Mouse (Mus musculus): Measurements from ENCODE around the gene Bcas3. TPM values are rescaled to one million over a fixed set of nuclear protein-coding genes. Genes with fewer than 3 reads are reported as not detected.
"Not testable (repeated sequence)": the region's sequence is repeated elsewhere in the genome, so short reads cannot be mapped to it uniquely, and the experiment has no call there.

Bcas3 gene
- total and polyA plus RNA-seq, 3 experiments: 20.1 to 61.0 (median 41.3) TPM

- Histone ChIP-seq H3K27me3 (ENCODE audit: insufficient read depth, low read length) (no peaks in the 10 kb centered on the region; the same call in 1 of the 2 replicates), H3K4me3 (ENCODE audit: low read depth, low read length) (no peak overlapping the region), H3K4me1 (ENCODE audit: insufficient read depth, low read depth, low read length) (no peaks in the 10 kb centered on the region), H3K9me3 (replicated peaks) (no peaks in the 10 kb centered on the region), H3K36me3 (replicated peaks) (no peaks in the 10 kb centered on the region)
- TF ChIP-seq GATA2 (IDR thresholded peaks at IDR 0.05; ENCODE audit: borderline replicate concordance, low read depth, low read length) (no peak), TAL1 (conservative IDR thresholded peaks at IDR 0.05; ENCODE audit: low read depth, low read length) (no peak)
- ATAC-seq (ENCODE audit: extremely low read depth, insufficient number of reproducible peaks, low FRiP score, poor library complexity, severe bottlenecking) (no peak), DNase-seq (ENCODE audit: low spot score) (no peak)
Observed at GRCm38 (mm10) chr11:85499561-85499960, 146.6 kb downstream of the Bcas3 start.

- Histone ChIP-seq H3K4me3 (ENCODE audit: low read depth, low read length) (no peak overlapping the region), H3K36me3 (replicated peaks) (no peaks in the 10 kb centered on the region), H3K27me3 (ENCODE audit: insufficient read depth, low read length) (peaks cover 3% of the 10 kb centered on the region), H3K9me3 (replicated peaks) (no peaks in the 10 kb centered on the region), H3K4me1 (ENCODE audit: insufficient read depth, low read depth, low read length) (no peaks in the 10 kb centered on the region)
- ATAC-seq (ENCODE audit: extremely low read depth, insufficient number of reproducible peaks, low FRiP score, poor library complexity, severe bottlenecking) (no peak), DNase-seq (ENCODE audit: low spot score) (no peak)
- TF ChIP-seq TAL1 (conservative IDR thresholded peaks at IDR 0.05; ENCODE audit: low read depth, low read length) (no peak), GATA2 (IDR thresholded peaks at IDR 0.05; ENCODE audit: borderline replicate concordance, low read depth, low read length) (no peak), CTCF (IDR thresholded peaks at IDR 0.05; ENCODE audit: low read depth, low read length) (no peak), GATA1 (IDR thresholded peaks at IDR 0.05; ENCODE audit: borderline replicate concordance, low read length) (no peak), POLR2AphosphoS5 (IDR thresholded peaks at IDR 0.05; ENCODE audit: insufficient replicate concordance, low read depth, low read length) (no peak)
Observed at GRCm38 (mm10) chr11:85502031-85502430, 149.1 kb downstream of the Bcas3 start.

GRCm38 (mm10) chr11:85504812-85505211, 151.8 kb downstream of the Bcas3 start:
- not testable (repeated sequence) for H3K4me1 ChIP-seq (ENCODE audit: insufficient read depth, low read depth, low read length); DNase-seq (ENCODE audit: low spot score); H3K9me3 ChIP-seq (replicated peaks); H3K27me3 ChIP-seq (ENCODE audit: insufficient read depth, low read length); H3K36me3 ChIP-seq (replicated peaks); H3K4me3 ChIP-seq (ENCODE audit: low read depth, low read length); ATAC-seq (ENCODE audit: extremely low read depth, insufficient number of reproducible peaks, low FRiP score, poor library complexity, severe bottlenecking)

GRCm38 (mm10) chr11:85505811-85506210, 152.8 kb downstream of the Bcas3 start:
- no peak overlapping the region for H3K4me3 ChIP-seq (ENCODE audit: low read depth, low read length)
- no peaks in the 10 kb centered on the region for H3K36me3 ChIP-seq (replicated peaks)
- DNase-seq (ENCODE audit: low spot score) (no peak), ATAC-seq (ENCODE audit: extremely low read depth, insufficient number of reproducible peaks, low FRiP score, poor library complexity, severe bottlenecking) (no peak)
- H3K27me3 ChIP-seq (ENCODE audit: insufficient read depth, low read length): peaks cover 3% of the 10 kb centered on the region
- no peaks in the 10 kb centered on the region for H3K9me3 ChIP-seq (replicated peaks)
- H3K4me1 ChIP-seq (ENCODE audit: insufficient read depth, low read depth, low read length): no peaks in the 10 kb centered on the region
- no peak for TF ChIP-seq TAL1 (conservative IDR thresholded peaks at IDR 0.05; ENCODE audit: low read depth, low read length)
- TF ChIP-seq GATA1 (IDR thresholded peaks at IDR 0.05; ENCODE audit: borderline replicate concordance, low read length): no peak
- no peak for TF ChIP-seq POLR2AphosphoS5 (IDR thresholded peaks at IDR 0.05; ENCODE audit: insufficient replicate concordance, low read depth, low read length)
- no peak for TF ChIP-seq GATA2 (IDR thresholded peaks at IDR 0.05; ENCODE audit: borderline replicate concordance, low read depth, low read length)
- TF ChIP-seq CTCF (IDR thresholded peaks at IDR 0.05; ENCODE audit: low read depth, low read length): no peak

GRCm38 (mm10) chr11:85509334-85509733, 156.4 kb downstream of the Bcas3 start:
- no peaks in the 10 kb centered on the region for H3K4me1 ChIP-seq (ENCODE audit: insufficient read depth, low read depth, low read length)
- TF ChIP-seq GATA1 (IDR thresholded peaks at IDR 0.05; ENCODE audit: borderline replicate concordance, low read length) (no peak), GATA2 (IDR thresholded peaks at IDR 0.05; ENCODE audit: borderline replicate concordance, low read depth, low read length) (no peak), POLR2AphosphoS5 (IDR thresholded peaks at IDR 0.05; ENCODE audit: insufficient replicate concordance, low read depth, low read length) (no peak), CTCF (IDR thresholded peaks at IDR 0.05; ENCODE audit: low read depth, low read length) (no peak), TAL1 (conservative IDR thresholded peaks at IDR 0.05; ENCODE audit: low read depth, low read length) (no peak)
- no peaks in the 10 kb centered on the region for H3K36me3 ChIP-seq (replicated peaks)
- H3K27me3 ChIP-seq (ENCODE audit: insufficient read depth, low read length): peaks cover 3% of the 10 kb centered on the region; the same call in 1 of the 2 replicates
- no peak overlapping the region for H3K4me3 ChIP-seq (ENCODE audit: low read depth, low read length)
- DNase-seq (ENCODE audit: low spot score): no peak
- no peak for ATAC-seq (ENCODE audit: extremely low read depth, insufficient number of reproducible peaks, low FRiP score, poor library complexity, severe bottlenecking)
- no peaks in the 10 kb centered on the region for H3K9me3 ChIP-seq (replicated peaks)

GRCm38 (mm10) chr11:85511270-85511904, 158.4 kb downstream of the Bcas3 start:
- DNase-seq (ENCODE audit: low spot score) (no peak), ATAC-seq (ENCODE audit: extremely low read depth, insufficient number of reproducible peaks, low FRiP score, poor library complexity, severe bottlenecking) (no peak)
- Histone ChIP-seq H3K27me3 (ENCODE audit: insufficient read depth, low read length) (peaks cover 3% of the 10 kb centered on the region), H3K4me3 (ENCODE audit: low read depth, low read length) (no peak overlapping the region), H3K36me3 (replicated peaks) (no peaks in the 10 kb centered on the region), H3K4me1 (ENCODE audit: insufficient read depth, low read depth, low read length) (no peaks in the 10 kb centered on the region), H3K9me3 (replicated peaks) (no peaks in the 10 kb centered on the region)
- TF ChIP-seq GATA2 (IDR thresholded peaks at IDR 0.05; ENCODE audit: borderline replicate concordance, low read depth, low read length) (no peak), POLR2AphosphoS5 (IDR thresholded peaks at IDR 0.05; ENCODE audit: insufficient replicate concordance, low read depth, low read length) (no peak), CTCF (IDR thresholded peaks at IDR 0.05; ENCODE audit: low read depth, low read length) (no peak), TAL1 (conservative IDR thresholded peaks at IDR 0.05; ENCODE audit: low read depth, low read length) (no peak), GATA1 (IDR thresholded peaks at IDR 0.05; ENCODE audit: borderline replicate concordance, low read length) (no peak)

- DNase-seq (ENCODE audit: low spot score) (no peak), ATAC-seq (ENCODE audit: extremely low read depth, insufficient number of reproducible peaks, low FRiP score, poor library complexity, severe bottlenecking) (no peak)
- peaks cover 2% of the 10 kb centered on the region for H3K27me3 ChIP-seq (ENCODE audit: insufficient read depth, low read length)
- H3K9me3 ChIP-seq (replicated peaks): no peaks in the 10 kb centered on the region
- TF ChIP-seq POLR2AphosphoS5 (IDR thresholded peaks at IDR 0.05; ENCODE audit: insufficient replicate concordance, low read depth, low read length) (no peak), TAL1 (conservative IDR thresholded peaks at IDR 0.05; ENCODE audit: low read depth, low read length) (no peak), GATA1 (IDR thresholded peaks at IDR 0.05; ENCODE audit: borderline replicate concordance, low read length) (no peak), GATA2 (IDR thresholded peaks at IDR 0.05; ENCODE audit: borderline replicate concordance, low read depth, low read length) (no peak), CTCF (IDR thresholded peaks at IDR 0.05; ENCODE audit: low read depth, low read length) (no peak)
- 0 out of 2 replicates have a peak, but pooled peaks cover 4% of the 10 kb centered on the region for H3K4me1 ChIP-seq (ENCODE audit: insufficient read depth, low read depth, low read length)
- no peaks in the 10 kb centered on the region for H3K36me3 ChIP-seq (replicated peaks)
- no peak overlapping the region for H3K4me3 ChIP-seq (ENCODE audit: low read depth, low read length)
Observed at GRCm38 (mm10) chr11:85516724-85517123, 163.8 kb downstream of the Bcas3 start.

Data from G1E (cell line).